Mouse (Mus musculus): ENCODE data around the gene Rbm4. TPM values are rescaled to one million over a fixed set of nuclear protein-coding genes. Genes with fewer than 3 reads are reported as not detected.

Gene Rbm4
- polyA plus RNA-seq, 1 experiment from 2014 or later = 67.2 TPM

DNA sequence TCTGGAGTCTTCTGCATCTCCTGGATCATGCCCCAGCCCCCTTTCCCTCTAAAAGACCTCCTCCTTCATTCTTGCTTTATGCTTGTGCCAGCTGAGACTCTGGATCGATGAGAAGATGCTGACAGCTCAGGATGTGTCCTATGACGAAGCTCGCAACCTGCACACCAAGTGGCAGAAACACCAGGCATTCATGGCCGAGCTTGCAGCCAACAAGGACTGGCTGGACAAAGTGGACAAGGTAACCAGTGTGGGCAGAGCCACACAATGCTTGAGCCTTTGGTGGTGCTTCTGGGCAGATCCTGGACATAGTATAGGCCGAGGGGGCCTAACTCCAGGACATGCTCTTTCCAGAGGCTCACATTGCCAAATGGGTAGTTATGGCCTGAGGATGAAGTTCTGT is 53.9 kb downstream of the Rbm4 start:
- Histone ChIP-seq H3K9me3 (ENCODE audit: control insufficient read depth, low read length) (no peaks in the 10 kb centered on the region), H3K27me3 (replicated peaks; ENCODE audit: control insufficient read depth, insufficient read depth, low read length) (no peaks in the 10 kb centered on the region), H3K4me2 (ENCODE audit: low read length) (no peak overlapping the region), H3K36me3 (ENCODE audit: control insufficient read depth, insufficient read depth, low read length) (peaks cover 55% of the 10 kb centered on the region), H3K27ac (ENCODE audit: low read depth, low read length) (no peak overlapping the region), H3K4me3 (ENCODE audit: low read length) (no peak overlapping the region), H3K4me1 (ENCODE audit: control insufficient read depth, insufficient read depth, low read depth, low read length) (no peaks in the 10 kb centered on the region), H3K9ac (ENCODE audit: low read depth, low read length) (no peak overlapping the region)
- no peak for ATAC-seq
- 95% methylated on average over 5 of the region's 5 CpGs for WGBS

DNA sequence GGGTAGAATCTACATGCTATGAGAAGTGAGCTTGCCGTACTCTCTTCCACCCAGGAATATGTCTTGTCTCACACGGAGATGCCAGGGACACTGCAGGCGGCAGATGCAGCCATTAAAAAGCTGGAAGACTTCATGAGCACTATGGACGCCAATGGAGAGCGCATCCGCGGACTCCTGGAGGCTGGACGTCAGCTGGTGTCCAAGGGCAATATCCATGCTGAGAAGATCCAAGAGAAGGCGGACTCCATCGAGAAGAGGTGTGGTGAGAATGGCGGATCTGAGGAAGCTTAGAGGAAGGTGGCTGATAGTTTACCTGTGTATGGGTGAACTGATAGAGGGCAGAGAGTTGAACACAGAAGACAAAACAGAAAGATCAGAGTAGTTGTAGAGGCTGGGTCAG is 54.6 kb downstream of the Rbm4 start:
- Histone ChIP-seq H3K27me3 (replicated peaks; ENCODE audit: control insufficient read depth, insufficient read depth, low read length) (no peaks in the 10 kb centered on the region), H3K4me1 (ENCODE audit: control insufficient read depth, insufficient read depth, low read depth, low read length) (no peaks in the 10 kb centered on the region), H3K27ac (ENCODE audit: low read depth, low read length) (no peak overlapping the region), H3K9me3 (ENCODE audit: control insufficient read depth, low read length) (no peaks in the 10 kb centered on the region), H3K4me2 (ENCODE audit: low read length) (no peak overlapping the region), H3K4me3 (ENCODE audit: low read length) (no peak overlapping the region), H3K36me3 (ENCODE audit: control insufficient read depth, insufficient read depth, low read length) (peaks cover 56% of the 10 kb centered on the region), H3K9ac (ENCODE audit: low read depth, low read length) (no peak overlapping the region)
- no peak for ATAC-seq
- 91% methylated on average over 11 of the region's 11 CpGs for WGBS

DNA sequence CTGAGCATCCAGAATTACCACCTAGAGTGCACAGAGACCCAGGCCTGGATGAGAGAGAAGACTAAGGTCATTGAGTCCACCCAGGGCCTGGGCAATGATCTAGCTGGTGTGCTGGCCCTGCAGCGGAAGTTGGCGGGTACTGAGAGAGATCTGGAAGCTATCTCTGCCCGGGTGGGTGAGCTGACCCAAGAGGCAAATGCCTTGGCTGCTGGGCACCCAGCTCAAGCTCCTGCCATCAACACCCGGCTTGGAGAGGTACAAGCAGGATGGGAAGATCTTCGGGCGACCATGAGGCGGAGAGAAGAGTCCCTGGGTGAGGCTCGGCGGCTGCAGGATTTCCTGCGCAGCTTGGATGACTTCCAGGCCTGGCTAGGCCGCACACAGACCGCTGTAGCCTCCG is 55.8 kb downstream of the Rbm4 start:
- no peak for ATAC-seq
- H3K9me3 ChIP-seq (ENCODE audit: control insufficient read depth, low read length) = no peaks in the 10 kb centered on the region
- no peaks in the 10 kb centered on the region for H3K27me3 ChIP-seq (replicated peaks; ENCODE audit: control insufficient read depth, insufficient read depth, low read length)
- H3K9ac ChIP-seq (ENCODE audit: low read depth, low read length) = no peak overlapping the region
- H3K4me2 ChIP-seq (ENCODE audit: low read length) = no peak overlapping the region
- H3K27ac ChIP-seq (ENCODE audit: low read depth, low read length) = no peak overlapping the region
- no peak overlapping the region for H3K4me3 ChIP-seq (ENCODE audit: low read length)
- 90% methylated on average over 13 of the region's 13 CpGs for WGBS
- H3K36me3 ChIP-seq (ENCODE audit: control insufficient read depth, insufficient read depth, low read length) = peaks cover 56% of the 10 kb centered on the region
- no peaks in the 10 kb centered on the region for H3K4me1 ChIP-seq (ENCODE audit: control insufficient read depth, insufficient read depth, low read depth, low read length)

Other genes with a start within 250 kb of the Rbm4 start
- 8.0 and 10.5 TPM in 2 replicates for gene Lrfn4, start 178.2 kb downstream of the Rbm4 start, polyA plus RNA-seq (2015; fragmentation: Nextera tagmentation; extraction: Ambion mirVana)
- 51.8 and 54.8 TPM in 2 replicates for gene Rce1, start 168.3 kb downstream of the Rbm4 start, polyA plus RNA-seq (2015; fragmentation: Nextera tagmentation; extraction: Ambion mirVana)
- gene Gm960, start 95.2 kb downstream of the Rbm4 start, polyA plus RNA-seq (2015; fragmentation: Nextera tagmentation; extraction: Ambion mirVana) = 5.2 and 6.7 TPM in 2 replicates
- gene Sptbn2, start 82.7 kb downstream of the Rbm4 start, polyA plus RNA-seq (2015; fragmentation: Nextera tagmentation; extraction: Ambion mirVana) = 21.7 and 31.4 TPM in 2 replicates
- 124 and 127 TPM in 2 replicates for gene Rbm4b, start 37.4 kb downstream of the Rbm4 start, polyA plus RNA-seq (2015; fragmentation: Nextera tagmentation; extraction: Ambion mirVana)
- gene Gm21992, start 17.7 kb upstream of the Rbm4 start, polyA plus RNA-seq (2015; fragmentation: Nextera tagmentation; extraction: Ambion mirVana) = 21.3 and 24.2 TPM in 2 replicates
- gene Rbm14, start 17.7 kb upstream of the Rbm4 start, polyA plus RNA-seq (2015; fragmentation: Nextera tagmentation; extraction: Ambion mirVana) = 59.5 and 65.0 TPM in 2 replicates
- 38.4 and 43.0 TPM in 2 replicates for gene Ccs, start 45.4 kb upstream of the Rbm4 start, polyA plus RNA-seq (2015; fragmentation: Nextera tagmentation; extraction: Ambion mirVana)
- 0.57 and 0.74 TPM in 2 replicates for gene Ccdc87, start 45.5 kb upstream of the Rbm4 start, polyA plus RNA-seq (2015; fragmentation: Nextera tagmentation; extraction: Ambion mirVana)
- 87.0 and 90.1 TPM in 2 replicates for gene Ctsf, start 61.2 kb upstream of the Rbm4 start, polyA plus RNA-seq (2015; fragmentation: Nextera tagmentation; extraction: Ambion mirVana)
- gene Actn3, start 84.0 kb upstream of the Rbm4 start, polyA plus RNA-seq (2015; fragmentation: Nextera tagmentation; extraction: Ambion mirVana) = 2.7 and 3.5 TPM in 2 replicates
- 22.5 and 23.4 TPM in 2 replicates for gene Zdhhc24, start 84.8 kb upstream of the Rbm4 start, polyA plus RNA-seq (2015; fragmentation: Nextera tagmentation; extraction: Ambion mirVana)
- 8.1 and 8.8 TPM in 2 replicates for gene Bbs1, start 112.7 kb upstream of the Rbm4 start, polyA plus RNA-seq (2015; fragmentation: Nextera tagmentation; extraction: Ambion mirVana)
- 102 and 115 TPM in 2 replicates for gene Dpp3, start 134.4 kb upstream of the Rbm4 start, polyA plus RNA-seq (2015; fragmentation: Nextera tagmentation; extraction: Ambion mirVana)
- gene Peli3, start 149.2 kb upstream of the Rbm4 start, polyA plus RNA-seq (2015; fragmentation: Nextera tagmentation; extraction: Ambion mirVana) = 13.5 and 14.6 TPM in 2 replicates
- gene Mrpl11, start 168.2 kb upstream of the Rbm4 start, polyA plus RNA-seq (2015; fragmentation: Nextera tagmentation; extraction: Ambion mirVana) = 91.6 and 106 TPM in 2 replicates
- 0.41 and 0.47 TPM in 2 replicates for gene Npas4, start 196.4 kb upstream of the Rbm4 start, polyA plus RNA-seq (2015; fragmentation: Nextera tagmentation; extraction: Ambion mirVana)
- 15.0 and 16.6 TPM in 2 replicates for gene Slc29a2, start 230.0 kb upstream of the Rbm4 start, polyA plus RNA-seq (2015; fragmentation: Nextera tagmentation; extraction: Ambion mirVana)
- 116 and 133 TPM in 2 replicates for gene B4gat1, start 244.9 kb upstream of the Rbm4 start, polyA plus RNA-seq (2015; fragmentation: Nextera tagmentation; extraction: Ambion mirVana)
- 2.4 and 3.1 TPM in 2 replicates for gene AC124502.3, start 245.0 kb upstream of the Rbm4 start, polyA plus RNA-seq (2015; fragmentation: Nextera tagmentation; extraction: Ambion mirVana)
- 25.6 and 26.6 TPM in 2 replicates for gene Brms1, start 247.5 kb upstream of the Rbm4 start, polyA plus RNA-seq (2015; fragmentation: Nextera tagmentation; extraction: Ambion mirVana)